Mouse (Mus musculus) hindbrain, embryonic 10.5 days (tissue): ENCODE data around the gene Clic1. TPM values are rescaled to one million over a fixed set of nuclear protein-coding genes. Genes with fewer than 3 reads are reported as not detected.

ENCODE experiments used
- DNase-seq: peaks from one replicate; pipeline ENCODE4 v3.0.0-alpha.2; 2017; ENCODE audit warnings: low spot score
- H3K27ac ChIP-seq: fragments of 300-500 bp; sonication (generic); 2 replicates; pipeline ENCODE4 v1.5.1; 2016; ENCODE audit warnings: mild to moderate bottlenecking, moderate library complexity
- H3K27me3 ChIP-seq: fragments of 300-500 bp; sonication (generic); 2 replicates; pipeline ENCODE4 v1.6.1; 2016; ENCODE audit warnings: mild to moderate bottlenecking; ENCODE audit not compliant: poor library complexity, insufficient read depth, severe bottlenecking
- H3K36me3 ChIP-seq: fragments of 300-500 bp; sonication (generic); 2 replicates; pipeline ENCODE4 v1.6.1; 2016; ENCODE audit warnings: mild to moderate bottlenecking, moderate library complexity
- H3K4me1 ChIP-seq: fragments of 300-500 bp; sonication (generic); replicated peaks from 2 replicates; pipeline ENCODE4 v1.6.1; 2016; ENCODE audit warnings: mild to moderate bottlenecking
- H3K4me3 ChIP-seq: fragments of 300-500 bp; sonication (generic); 2 replicates; pipeline ENCODE4 v1.5.1; 2016; ENCODE audit warnings: mild to moderate bottlenecking, moderate library complexity
- H3K9me3 ChIP-seq: fragments of 300-500 bp; sonication (generic); 2 replicates; pipeline ENCODE4 v1.6.1; 2016; ENCODE audit warnings: mild to moderate bottlenecking, moderate library complexity
- WGBS: fragments of 180-500 bp; shearing (Covaris S2); methylation state at CpG from one replicate; pipeline ENCODE4 v1.1.7; 2016; 5-methylcytosine and 5-hydroxymethylcytosine counted together
- polyA plus RNA-seq: library from polyadenylated mRNA; unstranded; fragments of >200 nt; fragmentation: Nextera tagmentation; extraction: Ambion mirVana; gene quantifications from 2 replicates; pipeline ENCODE4 v1.2.1, GENCODE M21; 2016

Gene Clic1
- polyA plus RNA-seq, 1 experiment from 2014 or later = 239 TPM

DNA sequence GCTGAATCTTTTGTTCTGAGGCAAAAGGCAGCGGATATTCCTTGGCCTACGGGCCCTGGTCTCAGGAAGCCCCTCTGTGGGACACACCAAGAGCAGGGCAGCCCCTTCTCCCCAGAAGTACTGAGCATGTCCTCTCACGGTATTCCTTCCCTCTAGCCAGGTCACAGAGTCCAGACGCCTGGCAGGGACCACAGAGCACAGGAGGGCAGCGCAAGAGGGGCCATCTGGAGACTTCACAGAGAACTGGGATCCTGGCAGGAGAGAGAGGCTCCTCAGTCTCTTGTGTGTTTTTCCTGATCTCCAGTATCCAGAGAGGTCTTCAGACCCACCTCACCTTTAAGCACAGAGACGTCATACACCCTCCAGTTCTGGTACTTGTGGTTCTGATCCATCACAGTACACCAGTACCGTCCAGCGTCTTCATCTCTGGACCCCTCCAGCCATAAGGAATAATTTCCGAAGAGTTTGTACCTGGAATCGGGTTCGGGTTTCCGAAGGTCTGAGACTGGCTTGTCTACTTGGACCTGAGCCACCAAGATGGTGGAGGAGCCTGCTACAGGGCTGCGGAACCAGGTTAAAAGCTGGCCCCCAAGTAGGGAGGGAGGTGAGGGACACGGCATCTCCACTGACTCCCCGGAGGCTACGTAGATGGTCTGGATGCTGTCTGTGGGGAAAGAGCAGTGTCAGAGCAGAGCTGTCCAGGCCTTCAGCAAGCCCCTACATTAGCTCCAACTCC is 33.2 kb downstream of the Clic1 start:
- no peaks in the 10 kb centered on the region for H3K36me3 ChIP-seq
- peaks cover 21% of the 10 kb centered on the region for H3K4me1 ChIP-seq
- DNase-seq = no peak
- H3K9me3 ChIP-seq = no peaks in the 10 kb centered on the region
- H3K4me3 ChIP-seq = no peak overlapping the region; the same call in 1 of the 2 replicates
- WGBS = 87% methylated on average over 16 of the region's 16 CpGs
- no peak overlapping the region for H3K27ac ChIP-seq
- H3K27me3 ChIP-seq = peaks cover 11% of the 10 kb centered on the region

DNA sequence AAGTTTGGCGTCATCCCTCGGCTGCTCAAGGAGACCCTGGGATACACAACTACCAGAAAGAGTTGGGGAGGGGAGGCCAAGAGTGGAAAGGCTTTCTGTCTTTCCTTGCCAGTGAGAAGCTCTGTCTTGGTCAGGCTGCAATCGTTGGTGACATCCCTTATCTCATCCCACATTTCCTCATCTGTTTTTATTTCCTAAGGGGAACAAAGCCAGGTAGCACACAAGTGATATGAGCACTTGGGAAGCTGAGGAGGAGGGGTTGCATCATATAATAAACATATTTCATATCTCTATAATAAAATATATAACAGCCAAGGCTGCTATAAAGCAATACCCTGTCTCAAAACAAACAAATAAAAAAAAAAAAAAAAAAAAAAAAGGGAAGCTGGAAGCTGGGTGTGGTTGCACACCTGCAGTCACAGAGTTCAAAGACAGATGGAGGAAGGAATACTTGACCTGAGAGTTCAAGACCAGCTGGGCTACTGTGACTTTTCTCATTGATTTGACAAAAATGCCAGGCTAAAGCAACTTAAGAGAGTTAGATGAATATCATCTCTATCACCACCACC is 34.2 kb downstream of the Clic1 start:
- H3K27me3 ChIP-seq = peaks cover 7% of the 10 kb centered on the region
- H3K4me3 ChIP-seq = no peak overlapping the region
- H3K9me3 ChIP-seq = no peaks in the 10 kb centered on the region
- 83% methylated on average over 3 of the region's 3 CpGs for WGBS
- no peaks in the 10 kb centered on the region for H3K36me3 ChIP-seq
- peaks cover 18% of the 10 kb centered on the region for H3K4me1 ChIP-seq
- no peak overlapping the region for H3K27ac ChIP-seq
- DNase-seq = no peak

DNA sequence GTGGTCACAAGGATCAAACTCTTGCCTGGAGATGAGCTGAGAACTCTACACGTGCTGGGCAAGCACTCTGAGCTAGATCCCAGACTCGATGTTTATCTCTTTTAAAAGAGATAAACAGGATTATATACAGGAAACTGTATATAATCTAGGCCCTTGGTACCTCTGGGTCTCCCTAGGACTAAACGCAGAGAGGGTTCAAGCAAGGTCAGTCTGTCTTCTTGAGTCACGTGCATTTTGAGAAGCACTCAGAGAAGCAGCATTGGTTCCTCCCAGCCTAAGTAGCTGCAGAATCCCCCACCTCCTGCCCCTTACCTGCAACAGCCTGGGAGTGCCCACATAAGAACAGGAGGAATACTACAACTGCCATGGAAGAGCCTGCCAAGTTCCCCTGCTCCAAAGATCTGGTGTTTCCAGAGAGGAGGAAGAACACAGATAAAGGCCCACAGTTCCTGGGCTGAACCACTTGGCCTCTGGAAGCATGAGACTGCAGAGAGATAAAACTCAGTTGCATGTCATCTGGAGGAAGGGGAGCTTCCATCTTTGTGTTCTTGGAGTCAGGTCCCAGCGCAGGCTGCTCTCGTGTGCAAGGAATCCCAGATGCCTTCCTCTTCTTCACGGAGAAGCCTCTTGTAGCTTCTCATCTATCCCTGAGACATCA is 35.6 kb downstream of the Clic1 start, which contains the start of gene Ly6g6f:
Gene Ly6g6f, minus strand, starts transcription at position 403 of the 658 bp plus-strand sequence.
- peaks cover under 1% of the 10 kb centered on the region; the same call in 1 of the 2 replicates for H3K27me3 ChIP-seq
- H3K4me3 ChIP-seq = no peak within 1 kb of the TSS
- H3K4me1 ChIP-seq = peaks cover 23% of the 10 kb centered on the region
- 85% methylated on average over 7 of the region's 7 CpGs for WGBS
- no peak within 1 kb of the TSS for H3K27ac ChIP-seq
- H3K9me3 ChIP-seq = no peaks in the 10 kb centered on the region
- DNase-seq = no peak
- H3K36me3 ChIP-seq = no peaks in the 10 kb centered on the region

DNA sequence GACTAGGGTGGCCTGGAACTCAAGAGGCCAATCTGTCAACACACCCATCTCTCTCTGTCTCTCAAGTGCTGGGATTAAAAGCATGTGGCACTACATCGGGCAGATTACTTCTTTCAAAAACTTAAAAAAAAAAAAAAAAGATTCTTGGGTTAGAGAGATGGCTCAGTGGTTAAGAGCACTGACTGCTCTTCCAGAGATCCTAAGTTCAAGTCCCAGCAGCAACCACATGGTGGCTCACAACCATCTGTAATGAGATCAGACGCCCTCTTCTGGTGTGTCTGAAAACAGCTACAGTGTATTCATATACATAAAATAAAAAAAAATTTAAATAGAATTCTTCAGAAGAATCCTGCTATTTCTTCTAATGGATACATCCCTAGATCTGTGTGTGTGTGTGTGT is 38.4 kb downstream of the Clic1 start:
- 55% methylated on average over 2 of the region's 2 CpGs for WGBS

DNA sequence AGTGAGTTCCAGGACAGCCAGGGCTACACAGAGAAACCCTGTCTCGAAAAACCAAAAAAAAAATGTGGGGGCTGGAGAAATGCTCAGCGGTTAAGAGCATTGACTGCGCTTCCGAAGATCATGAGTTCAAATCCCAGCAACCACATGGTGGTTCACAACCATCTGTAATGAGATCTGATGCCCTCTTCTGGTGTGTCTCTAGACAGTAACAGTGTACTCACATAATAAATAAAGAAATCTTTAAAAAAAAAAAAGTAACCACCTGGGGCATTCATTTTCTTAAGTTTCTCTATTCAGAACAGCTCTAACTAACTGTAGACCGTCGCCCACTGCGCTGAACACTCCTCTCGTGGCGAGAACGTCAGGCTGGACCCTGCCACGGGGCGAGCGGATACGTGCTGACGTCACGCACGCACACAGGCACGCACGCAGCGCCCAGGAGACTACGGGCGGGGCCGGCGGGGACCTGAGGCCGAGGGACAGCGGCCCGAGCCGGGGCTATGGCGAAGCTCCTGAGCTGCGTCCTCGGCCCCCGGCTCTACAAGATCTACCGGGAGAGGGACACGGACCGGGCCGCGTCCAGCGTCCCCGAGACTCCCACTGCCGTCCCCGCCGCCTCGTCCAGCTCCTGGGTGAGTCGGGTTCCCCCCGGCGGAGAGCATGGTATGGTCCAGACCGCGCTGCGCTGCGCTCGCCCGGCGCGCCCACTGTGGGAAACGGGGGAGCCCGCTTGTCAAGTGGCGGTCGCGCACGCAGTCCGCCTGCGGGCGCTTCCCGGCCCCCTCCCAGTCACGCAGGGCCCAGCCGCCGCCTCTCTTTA is 39.3 kb downstream of the Clic1 start, which contains the start of gene Abhd16a:
Gene Abhd16a, plus strand, starts transcription at position 439 of the 820 bp plus-strand sequence.
- Histone ChIP-seq H3K27ac (peak within 1 kb of the TSS; percentile 99), H3K4me3 (peak within 1 kb of the TSS; percentile 76), H3K9me3 (no peaks in the 10 kb centered on the region), H3K27me3 (no peaks in the 10 kb centered on the region), H3K4me1 (peaks cover 18% of the 10 kb centered on the region), H3K36me3 (peaks cover 35% of the 10 kb centered on the region)
- peak; percentile 92 for DNase-seq
- WGBS = 2% methylated on average over 67 of the region's 67 CpGs

More for the DNA sequence above, 38.4 kb downstream of the Clic1 start:
- DNase-seq = no peak
- no peaks in the 10 kb centered on the region for H3K27me3 ChIP-seq
- H3K4me3 ChIP-seq = no peak overlapping the region
- H3K36me3 ChIP-seq = peaks cover 27% of the 10 kb centered on the region
- no peaks in the 10 kb centered on the region for H3K9me3 ChIP-seq
- H3K4me1 ChIP-seq = peaks cover 18% of the 10 kb centered on the region
- H3K27ac ChIP-seq = no peak overlapping the region

DNA sequence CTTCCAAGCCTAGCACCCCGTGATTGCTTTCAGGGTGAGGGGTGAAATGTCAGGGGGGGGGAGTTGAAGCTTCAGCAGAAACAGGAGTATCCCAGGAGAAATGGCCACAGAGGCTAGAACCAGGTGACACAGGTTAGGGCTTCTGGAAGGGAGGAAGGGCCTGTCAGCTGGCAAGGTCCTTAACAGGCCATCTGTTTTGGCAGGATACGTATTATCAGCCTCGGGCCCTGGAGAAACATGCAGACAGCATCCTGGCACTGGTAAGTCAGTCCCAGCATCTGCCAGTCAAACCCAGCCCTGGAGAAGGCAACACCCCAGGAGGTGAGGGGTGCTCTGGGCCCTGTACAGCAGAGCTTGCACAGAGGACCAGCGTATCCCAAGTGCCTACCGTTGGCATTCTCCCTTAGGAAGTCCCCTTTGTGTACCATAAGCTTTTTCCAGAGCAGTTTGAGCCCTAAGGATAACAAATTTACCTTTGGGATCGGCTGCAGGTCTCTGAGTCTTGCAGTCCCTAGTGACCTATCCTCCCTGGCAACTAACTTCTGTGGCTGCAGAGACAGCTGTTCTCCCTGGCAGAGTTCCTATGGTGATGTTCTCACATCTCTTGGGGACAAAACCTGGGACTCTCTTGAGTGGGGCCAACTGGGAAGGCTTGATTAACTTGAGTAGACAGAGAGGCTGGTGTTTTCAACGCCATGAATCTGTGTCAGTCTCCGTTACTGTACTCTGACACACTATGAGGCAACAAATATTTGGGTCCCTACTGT is 40.6 kb downstream of the Clic1 start:
- no peaks in the 10 kb centered on the region for H3K27me3 ChIP-seq
- WGBS = 76% methylated on average over 8 of the region's 8 CpGs
- H3K9me3 ChIP-seq = no peaks in the 10 kb centered on the region
- H3K27ac ChIP-seq = peak overlapping the region; percentile 99
- H3K36me3 ChIP-seq = peaks cover 47% of the 10 kb centered on the region
- DNase-seq = no peak
- peaks cover 18% of the 10 kb centered on the region for H3K4me1 ChIP-seq
- H3K4me3 ChIP-seq = peak overlapping the region; percentile 76

DNA sequence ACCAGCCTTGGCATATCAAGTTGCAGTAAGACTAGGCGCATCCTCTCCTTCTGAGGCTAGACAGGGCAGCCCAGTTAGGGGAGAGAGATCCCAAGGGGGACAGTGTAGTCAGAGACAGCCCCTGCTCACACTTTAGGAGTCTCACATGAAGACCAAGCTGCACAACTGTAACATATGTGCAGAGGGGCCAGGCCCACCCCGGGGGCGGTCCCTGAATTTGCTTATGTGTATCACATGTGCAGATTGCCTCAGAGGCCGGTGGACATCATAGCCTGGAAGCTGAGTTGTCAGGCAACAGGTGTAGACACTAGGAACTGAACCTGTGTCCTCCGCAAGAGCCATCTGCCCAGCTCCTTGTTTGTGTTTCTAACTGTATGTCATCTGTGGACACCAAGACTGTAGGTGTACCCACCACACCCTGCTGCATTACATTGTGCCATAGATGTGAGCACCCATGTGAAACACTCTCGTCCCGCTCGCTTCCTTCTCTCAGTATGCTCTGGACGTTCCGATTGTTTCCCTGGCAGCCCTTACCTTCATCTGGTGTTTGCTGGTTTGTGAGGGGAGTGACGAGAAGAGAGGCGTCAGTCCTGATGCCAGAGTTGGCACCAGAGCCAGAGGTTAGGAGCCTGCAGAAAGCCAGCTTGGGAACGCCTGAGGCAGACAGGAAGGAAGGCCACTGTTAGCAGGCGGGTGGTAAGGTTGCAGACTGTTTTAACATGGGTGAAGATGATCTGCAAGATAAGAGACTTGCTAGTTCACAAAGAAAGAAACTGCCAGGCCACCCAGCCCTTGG is 42.8 kb downstream of the Clic1 start:
- H3K4me3 ChIP-seq = no peak overlapping the region
- 88% methylated on average over 14 of the region's 14 CpGs for WGBS
- no peaks in the 10 kb centered on the region for H3K9me3 ChIP-seq
- peaks cover 68% of the 10 kb centered on the region for H3K36me3 ChIP-seq
- H3K27me3 ChIP-seq = no peaks in the 10 kb centered on the region
- H3K4me1 ChIP-seq = peaks cover 18% of the 10 kb centered on the region
- H3K27ac ChIP-seq = no peak overlapping the region
- DNase-seq = no peak

DNA sequence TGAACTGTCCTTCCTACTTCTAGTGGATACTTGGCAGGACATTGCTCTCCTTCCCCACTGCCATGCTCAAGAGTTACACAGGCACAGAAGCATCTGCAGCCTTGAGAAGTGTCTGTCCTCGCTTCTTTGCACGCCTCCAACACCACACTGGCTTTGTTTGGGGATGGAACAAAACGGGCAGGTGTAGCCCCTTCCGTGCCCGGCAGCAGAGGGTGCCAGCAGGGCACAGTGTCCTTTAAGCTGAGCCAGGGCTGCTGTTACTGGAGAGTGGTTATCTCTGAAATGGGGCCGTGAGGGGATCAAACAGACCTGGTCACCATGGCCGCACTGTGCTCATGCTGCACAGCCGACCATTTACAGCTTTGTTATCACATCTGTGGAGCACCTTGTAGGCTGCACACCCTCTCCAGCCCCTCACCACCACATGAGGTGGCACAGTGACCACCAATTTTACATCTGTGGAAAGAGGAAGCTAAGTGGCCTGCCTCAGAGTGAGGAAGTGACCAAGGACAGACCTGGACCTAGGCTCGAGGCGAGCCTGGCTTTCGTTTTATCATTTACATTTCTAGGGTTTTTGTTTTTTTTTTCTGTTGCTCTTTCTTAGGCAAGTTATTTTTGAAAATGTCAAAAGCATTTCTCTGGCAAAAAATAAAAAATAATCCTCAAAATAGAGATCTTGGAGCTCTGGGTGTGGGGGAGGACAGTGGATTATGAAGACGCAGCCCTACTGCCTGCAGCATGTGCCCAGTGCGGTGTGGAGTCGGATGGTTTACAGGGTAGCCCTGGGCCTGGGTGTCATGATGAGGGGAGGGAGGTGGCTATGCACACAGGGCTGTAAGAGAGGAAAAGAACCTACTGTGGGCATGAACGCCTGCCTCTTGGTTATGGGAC is 45.0 kb downstream of the Clic1 start:
- WGBS = 93% methylated on average over 15 of the region's 15 CpGs
- Histone ChIP-seq H3K4me3 (no peak overlapping the region), H3K27ac (no peak overlapping the region), H3K4me1 (peaks cover 13% of the 10 kb centered on the region), H3K27me3 (no peaks in the 10 kb centered on the region), H3K36me3 (peaks cover 89% of the 10 kb centered on the region), H3K9me3 (no peaks in the 10 kb centered on the region)
- DNase-seq = no peak

DNA sequence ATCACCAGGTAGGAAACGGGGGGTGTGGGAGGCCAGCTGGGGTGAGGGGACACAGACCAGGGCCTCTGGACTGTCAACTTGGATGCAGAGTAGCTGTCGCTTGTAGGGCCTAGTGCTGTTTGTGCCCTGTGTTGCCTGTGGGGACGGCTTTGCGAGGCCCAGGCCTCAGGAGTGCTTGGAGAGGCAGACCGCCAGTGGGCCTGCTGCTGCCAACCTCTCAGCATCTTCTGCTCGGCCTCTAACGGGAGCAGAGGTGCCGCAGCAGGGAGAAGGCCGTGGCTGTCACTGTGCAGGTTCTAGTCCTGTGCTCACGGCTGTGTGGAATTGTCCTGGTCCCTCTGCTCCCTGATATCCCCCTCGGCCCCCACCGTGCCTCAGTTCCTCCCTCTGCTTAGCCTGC is 46.8 kb downstream of the Clic1 start:
- no peak overlapping the region for H3K27ac ChIP-seq
- H3K4me1 ChIP-seq = no peaks in the 10 kb centered on the region
- H3K4me3 ChIP-seq = 0 out of 2 replicates have a peak overlapping the region, but pooled peaks have one; percentile 16
- H3K36me3 ChIP-seq = peaks cover 96% of the 10 kb centered on the region
- H3K27me3 ChIP-seq = no peaks in the 10 kb centered on the region
- WGBS = 88% methylated on average over 12 of the region's 12 CpGs
- DNase-seq = no peak
- H3K9me3 ChIP-seq = no peaks in the 10 kb centered on the region

DNA sequence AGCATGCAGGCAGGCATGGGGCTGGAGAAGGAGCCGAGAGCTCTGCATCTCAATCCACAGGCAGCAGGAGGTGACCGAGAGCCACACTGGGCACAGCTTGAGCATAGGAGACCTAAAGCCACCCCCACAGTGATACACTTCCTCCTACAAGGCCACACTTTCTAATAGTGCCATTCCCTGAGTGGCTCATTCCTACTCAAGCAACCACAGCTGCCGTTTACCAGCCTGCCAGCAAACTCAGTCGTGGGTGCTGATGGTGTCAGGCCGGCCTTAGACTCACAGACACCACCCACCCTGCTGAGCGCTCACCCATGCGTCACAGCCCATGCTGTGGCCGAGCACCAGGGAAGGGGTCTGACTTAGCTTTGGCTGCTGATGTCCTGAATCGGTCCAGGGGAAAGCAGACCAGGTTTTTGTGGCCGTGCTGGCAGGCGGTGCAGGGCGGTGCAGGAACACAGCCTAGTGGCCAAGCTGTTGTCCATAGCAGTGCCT is 47.4 kb downstream of the Clic1 start:
- Histone ChIP-seq H3K27me3 (no peaks in the 10 kb centered on the region), H3K4me3 (no peak overlapping the region), H3K4me1 (peaks cover 2% of the 10 kb centered on the region; the same call in 1 of the 2 replicates), H3K27ac (no peak overlapping the region), H3K9me3 (no peaks in the 10 kb centered on the region), H3K36me3 (peaks cover 96% of the 10 kb centered on the region)
- WGBS = 78% methylated on average over 12 of the region's 12 CpGs
- no peak for DNase-seq
